Mouse (Mus musculus) limb, embryonic 13.5 days (tissue): ENCODE measurements at regions not wholly inside any gene's neighbourhood (a gene's known extent, or its start where the extent isn't known, plus 50 kb on each side); places are given as distances from the start of the nearest gene placed in this dataset.

Source experiments
- ATAC-seq: fragments of 200-750 bp; cut with Nextera tagmentation; 2 replicates; pipeline ENCODE4 v1.8.0; 2017; ENCODE audit warnings: low read depth, moderate number of reproducible peaks, moderate TSS enrichment; ENCODE audit not compliant: low FRiP score
- H3K27ac ChIP-seq: fragments of 300-500 bp; sonication (generic); 2 replicates; pipeline ENCODE4 v1.5.1; 2015; ENCODE audit warnings: inconsistent platforms, mild to moderate bottlenecking, moderate library complexity
- H3K27me3 ChIP-seq: fragments of 300-500 bp; sonication (generic); 2 replicates; pipeline ENCODE4 v1.6.1; 2015; ENCODE audit warnings: mild to moderate bottlenecking, inconsistent platforms
- H3K36me3 ChIP-seq: fragments of 300-500 bp; sonication (generic); 2 replicates; pipeline ENCODE4 v1.6.1; 2015; ENCODE audit warnings: inconsistent platforms, mild to moderate bottlenecking, moderate library complexity
- H3K4me1 ChIP-seq: fragments of 300-500 bp; sonication (generic); 2 replicates; pipeline ENCODE4 v1.6.1; 2015; ENCODE audit warnings: inconsistent platforms
- H3K4me2 ChIP-seq: fragments of 300-500 bp; sonication (generic); replicated peaks from 2 replicates; pipeline ENCODE4 v1.6.1; 2015; ENCODE audit warnings: inconsistent platforms, mild to moderate bottlenecking, moderate library complexity
- H3K4me3 ChIP-seq: fragments of 300-500 bp; sonication (generic); 2 replicates; pipeline ENCODE4 v1.5.1; 2015; ENCODE audit warnings: moderate library complexity, mild to moderate bottlenecking, inconsistent platforms
- H3K9ac ChIP-seq: fragments of 300-500 bp; sonication (generic); 2 replicates; pipeline ENCODE4 v1.6.1; 2015; ENCODE audit warnings: mild to moderate bottlenecking, inconsistent platforms
- H3K9me3 ChIP-seq: fragments of 300-500 bp; sonication (generic); 2 replicates; pipeline ENCODE4 v1.6.1; 2016; ENCODE audit warnings: inconsistent platforms
- WGBS: fragments of 180-500 bp; shearing (Covaris S2); methylation state at CpG from one replicate; pipeline ENCODE4 v1.1.7; 2015; 5-methylcytosine and 5-hydroxymethylcytosine counted together

DNA sequence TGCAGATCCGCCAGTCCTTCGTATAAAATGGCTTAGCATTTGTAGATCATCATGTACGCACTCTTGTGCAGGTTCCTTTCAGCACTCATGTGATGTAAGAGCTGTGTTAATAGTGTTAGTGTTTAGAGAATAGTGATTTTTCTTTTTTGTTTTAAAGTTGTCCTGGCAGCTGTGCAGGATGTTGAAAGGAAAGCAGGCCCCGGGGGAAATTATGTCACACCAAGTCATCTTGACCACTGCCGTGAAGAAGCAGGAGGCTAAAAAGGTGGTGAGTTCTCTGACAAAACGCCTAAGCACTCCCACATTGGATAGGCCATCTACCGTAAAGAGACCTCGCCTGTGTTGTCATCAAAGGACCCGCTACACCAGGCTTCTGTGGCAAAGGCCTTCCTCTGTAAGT lies 161.1 kb downstream of the Tle3 start:
- H3K9ac ChIP-seq, result no peak overlapping the region
- H3K9me3 ChIP-seq, result no peaks in the 10 kb centered on the region
- H3K4me3 ChIP-seq, result no peak overlapping the region
- peaks cover 26% of the 10 kb centered on the region for H3K4me1 ChIP-seq
- H3K4me2 ChIP-seq, result no peak overlapping the region
- no peak for ATAC-seq
- no peak overlapping the region for H3K27ac ChIP-seq
- no peaks in the 10 kb centered on the region for H3K27me3 ChIP-seq
- 71% methylated on average over 9 of the region's 9 CpGs for WGBS
- no peaks in the 10 kb centered on the region for H3K36me3 ChIP-seq

DNA sequence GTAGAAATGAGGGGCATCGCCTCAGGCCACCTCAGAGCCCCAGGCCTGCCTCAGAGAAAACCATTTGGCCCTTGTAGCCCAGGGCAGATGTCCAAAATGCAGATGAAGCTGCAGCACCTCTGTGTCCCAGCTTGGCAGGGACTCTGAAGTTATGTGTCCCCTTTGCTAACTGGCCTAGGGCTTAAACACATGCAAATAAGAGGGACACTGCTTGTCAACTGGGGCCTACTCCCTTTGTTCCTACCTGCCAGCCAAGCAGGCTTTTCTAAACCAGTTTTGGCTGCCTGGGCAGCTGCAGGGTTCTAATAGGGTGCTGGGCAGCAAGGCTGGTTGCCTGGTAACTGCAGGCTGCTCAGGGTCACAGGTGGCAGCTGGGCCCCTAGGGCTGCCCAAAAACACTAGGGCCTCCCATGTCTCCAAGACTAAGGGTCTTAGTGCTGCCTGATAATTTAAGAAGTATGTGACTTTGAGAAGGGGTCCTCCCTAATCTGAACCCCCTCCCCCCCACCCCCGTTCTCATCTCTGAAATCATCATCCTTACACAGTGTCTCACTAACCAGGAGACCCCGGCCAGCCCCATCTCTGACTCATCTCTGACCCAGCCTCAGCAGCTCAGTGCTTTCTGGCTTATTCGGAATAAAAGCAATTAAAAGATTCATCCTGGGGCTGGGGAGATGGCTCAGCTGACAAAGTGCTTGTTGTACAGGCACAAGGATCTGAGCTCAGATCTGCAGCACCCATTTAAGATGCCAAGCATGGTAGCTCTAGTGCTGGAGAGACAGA lies 158.3 kb downstream of the Tle3 start:
- Histone ChIP-seq H3K4me2 (no peak overlapping the region), H3K27ac (no peak overlapping the region), H3K4me3 (no peak overlapping the region), H3K27me3 (no peaks in the 10 kb centered on the region), H3K36me3 (no peaks in the 10 kb centered on the region), H3K9ac (no peak overlapping the region), H3K9me3 (no peaks in the 10 kb centered on the region), H3K4me1 (peaks cover 28% of the 10 kb centered on the region)
- 41% methylated on average over 4 of the region's 4 CpGs for WGBS
- ATAC-seq, result no peak

DNA sequence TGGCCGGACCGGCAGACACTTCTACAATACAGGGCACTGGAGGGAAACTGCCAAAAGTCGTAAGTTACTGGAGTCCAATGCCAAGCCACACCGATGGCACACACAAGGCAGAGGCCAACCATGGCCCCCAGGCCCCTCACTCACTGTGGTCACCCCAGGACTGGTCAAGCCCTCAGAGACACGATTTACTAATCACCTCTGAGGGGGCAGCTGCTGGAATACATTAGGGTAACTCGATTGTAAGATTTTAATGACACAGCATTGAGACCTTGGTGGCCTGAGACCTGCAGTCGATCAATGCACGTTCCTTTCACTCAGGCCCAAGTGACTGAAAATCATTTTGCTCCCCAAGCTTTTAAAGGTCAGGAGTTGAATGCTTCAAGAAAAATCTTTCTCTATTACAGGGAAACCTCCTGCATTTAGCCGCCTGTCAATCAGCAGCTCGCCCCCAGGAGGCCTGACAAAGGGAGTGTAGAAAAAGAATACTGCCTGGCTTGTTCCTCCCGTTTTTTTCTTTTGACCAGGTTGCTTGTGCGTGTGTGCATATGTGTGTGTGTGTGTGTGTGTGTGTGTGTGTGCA lies 156.2 kb downstream of the Tle3 start:
- WGBS, result 42% methylated on average over 12 of the region's 12 CpGs
- no peak for ATAC-seq
- Histone ChIP-seq H3K4me2 (no peak overlapping the region), H3K9me3 (no peaks in the 10 kb centered on the region), H3K36me3 (no peaks in the 10 kb centered on the region), H3K27me3 (no peaks in the 10 kb centered on the region), H3K4me3 (no peak overlapping the region), H3K27ac (no peak overlapping the region), H3K4me1 (peaks cover 28% of the 10 kb centered on the region), H3K9ac (no peak overlapping the region)

DNA sequence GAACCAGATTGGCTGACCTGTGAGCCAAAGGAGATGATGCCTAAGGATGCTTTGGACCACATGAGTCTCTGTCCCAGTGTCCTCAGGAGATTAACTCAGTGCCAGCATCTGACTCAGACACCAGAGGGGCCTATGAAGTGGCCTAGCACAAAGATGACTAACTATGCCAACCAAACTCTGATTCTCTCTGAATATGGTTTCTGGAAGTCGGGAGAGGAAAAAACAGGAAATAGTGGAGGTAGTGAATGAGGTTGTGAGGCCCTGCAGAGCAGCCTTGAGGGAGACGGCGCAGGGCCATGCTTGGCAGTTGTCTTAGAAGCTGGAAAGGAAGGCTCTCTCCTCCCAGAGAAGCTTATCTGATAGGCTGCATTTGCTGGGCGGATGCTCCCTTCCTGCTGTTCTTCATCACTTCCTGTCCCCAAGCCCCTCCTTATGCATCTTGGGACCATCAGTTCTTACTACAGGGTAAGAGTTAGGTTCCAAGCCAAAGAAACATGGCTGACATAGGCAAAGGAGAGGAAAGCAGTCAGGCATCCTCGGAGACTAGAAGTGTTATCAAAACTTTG lies 155.4 kb downstream of the Tle3 start:
- no peak for ATAC-seq
- H3K4me1 ChIP-seq, result peaks cover 28% of the 10 kb centered on the region
- no peaks in the 10 kb centered on the region for H3K36me3 ChIP-seq
- H3K27me3 ChIP-seq, result no peaks in the 10 kb centered on the region
- H3K4me3 ChIP-seq, result no peak overlapping the region
- H3K4me2 ChIP-seq, result no peak overlapping the region
- H3K9me3 ChIP-seq, result peaks cover 5% of the 10 kb centered on the region
- no peak overlapping the region for H3K9ac ChIP-seq
- 79% methylated on average over 5 of the region's 5 CpGs for WGBS
- no peak overlapping the region for H3K27ac ChIP-seq

DNA sequence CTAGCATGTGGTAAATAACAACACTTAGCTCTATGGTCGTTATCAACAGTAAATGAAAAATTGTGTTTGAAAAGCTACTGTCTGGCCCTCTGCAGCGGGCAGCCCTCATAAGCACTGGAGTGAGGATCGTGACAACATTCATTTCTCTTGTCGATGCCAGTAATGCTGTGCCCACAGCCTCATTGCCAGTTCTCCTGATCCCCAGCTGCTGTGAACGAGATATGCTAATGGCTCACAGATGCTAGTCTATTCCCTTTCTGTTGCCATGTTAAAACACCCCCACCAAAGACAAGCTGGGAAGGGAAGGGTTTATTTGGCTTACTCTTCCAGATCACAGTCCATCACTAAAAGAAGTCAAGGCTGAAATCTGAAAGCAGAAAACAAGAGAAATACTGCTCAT lies 148.0 kb downstream of the Tle3 start:
- H3K4me3 ChIP-seq, result no peak overlapping the region
- peaks cover 6% of the 10 kb centered on the region for H3K9me3 ChIP-seq
- H3K27me3 ChIP-seq, result no peaks in the 10 kb centered on the region
- H3K36me3 ChIP-seq, result no peaks in the 10 kb centered on the region
- no peak overlapping the region for H3K9ac ChIP-seq
- no peak for ATAC-seq
- no peak overlapping the region for H3K27ac ChIP-seq
- WGBS, result 82% methylated on average over 5 of the region's 5 CpGs
- no peak overlapping the region for H3K4me2 ChIP-seq
- H3K4me1 ChIP-seq, result no peaks in the 10 kb centered on the region

DNA sequence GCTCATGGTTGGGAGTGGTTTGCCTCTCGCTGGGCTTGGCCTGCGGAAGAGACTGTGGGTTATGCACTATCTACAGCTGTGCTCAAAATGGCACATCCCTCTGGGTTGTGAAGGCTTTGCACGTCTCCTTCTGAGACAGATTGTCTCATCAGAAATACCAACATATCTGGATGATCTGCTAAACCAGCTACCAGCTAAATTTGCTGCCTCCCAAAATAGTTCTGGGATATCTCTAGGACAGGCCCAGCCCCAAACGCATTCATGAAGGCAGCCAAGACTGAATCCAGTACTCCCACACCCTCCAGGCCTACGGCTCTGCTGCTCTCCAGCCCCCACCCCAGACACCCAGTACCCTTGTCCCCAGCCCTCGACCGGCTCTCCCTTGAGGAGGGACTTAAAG lies 145.7 kb downstream of the Tle3 start:
- Histone ChIP-seq H3K27me3 (no peaks in the 10 kb centered on the region), H3K9me3 (peaks cover 4% of the 10 kb centered on the region), H3K36me3 (no peaks in the 10 kb centered on the region), H3K4me2 (no peak overlapping the region), H3K9ac (no peak overlapping the region), H3K27ac (no peak overlapping the region), H3K4me3 (no peak overlapping the region), H3K4me1 (no peaks in the 10 kb centered on the region)
- ATAC-seq, result no peak
- 86% methylated on average over 7 of the region's 7 CpGs for WGBS

DNA sequence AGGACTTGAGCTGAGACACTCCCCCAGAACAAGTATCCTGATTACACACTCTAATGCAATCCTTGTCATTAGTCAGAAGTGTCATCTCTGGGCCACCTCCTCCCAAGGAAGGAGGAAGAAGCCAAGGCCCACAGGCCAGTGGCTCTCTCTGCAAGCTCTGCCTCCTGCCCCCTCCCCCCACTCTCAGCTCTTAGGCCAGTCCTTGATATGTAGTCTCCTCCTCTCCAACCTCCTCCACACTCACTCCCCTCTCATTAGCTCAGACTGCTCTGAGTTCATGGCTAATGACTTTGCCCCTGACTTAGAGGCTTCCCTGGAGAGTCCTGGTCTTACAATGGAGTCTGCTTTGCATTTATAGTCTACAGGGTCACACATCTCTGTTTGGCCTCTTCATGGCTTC lies 139.3 kb downstream of the Tle3 start:
- Histone ChIP-seq H3K4me3 (no peak overlapping the region), H3K27me3 (peaks cover 20% of the 10 kb centered on the region), H3K9me3 (no peaks in the 10 kb centered on the region), H3K4me1 (peaks cover 24% of the 10 kb centered on the region), H3K36me3 (no peaks in the 10 kb centered on the region), H3K27ac (no peak overlapping the region), H3K4me2 (no peak overlapping the region), H3K9ac (no peak overlapping the region)
- ATAC-seq, result no peak

DNA sequence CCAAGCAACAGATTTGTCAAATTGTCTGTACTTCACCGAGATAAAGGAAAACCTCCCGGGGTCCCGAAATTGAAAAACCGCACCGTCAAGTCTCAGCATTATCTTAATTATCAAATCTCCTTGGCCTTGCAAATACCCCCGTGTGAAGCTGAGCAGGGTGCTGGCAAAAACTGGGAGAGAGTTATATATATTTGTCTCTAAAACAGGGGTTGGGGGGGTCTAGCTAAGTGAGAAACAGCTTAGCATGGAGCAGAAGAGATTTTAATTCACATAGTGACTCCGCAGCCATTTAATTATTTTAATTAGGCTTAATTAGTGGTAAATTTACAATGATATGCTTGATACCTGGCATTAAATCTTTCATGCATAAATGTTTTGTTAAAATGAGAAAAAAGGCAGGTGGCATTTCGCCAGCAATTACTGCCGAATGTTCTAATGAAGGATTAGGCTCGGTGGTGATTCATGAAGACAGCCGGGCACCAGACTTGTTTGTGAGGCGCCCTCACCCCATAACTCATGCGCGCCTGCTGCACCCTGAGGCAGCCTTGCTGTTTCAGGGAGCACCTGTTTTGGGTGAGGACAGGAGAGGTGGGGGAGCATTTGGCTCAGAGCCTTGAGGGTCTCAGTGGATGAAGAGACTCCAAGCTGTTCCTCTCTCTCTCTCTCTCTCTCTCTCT lies 138.2 kb downstream of the Tle3 start:
- ATAC-seq, result no peak
- Histone ChIP-seq H3K4me2 (peak overlapping the region; percentile 47), H3K9ac (no peak overlapping the region), H3K9me3 (no peaks in the 10 kb centered on the region), H3K4me1 (peaks cover 24% of the 10 kb centered on the region), H3K27me3 (peaks cover 20% of the 10 kb centered on the region), H3K27ac (no peak overlapping the region), H3K36me3 (no peaks in the 10 kb centered on the region), H3K4me3 (no peak overlapping the region)
- 11% methylated on average over 14 of the region's 14 CpGs for WGBS

DNA sequence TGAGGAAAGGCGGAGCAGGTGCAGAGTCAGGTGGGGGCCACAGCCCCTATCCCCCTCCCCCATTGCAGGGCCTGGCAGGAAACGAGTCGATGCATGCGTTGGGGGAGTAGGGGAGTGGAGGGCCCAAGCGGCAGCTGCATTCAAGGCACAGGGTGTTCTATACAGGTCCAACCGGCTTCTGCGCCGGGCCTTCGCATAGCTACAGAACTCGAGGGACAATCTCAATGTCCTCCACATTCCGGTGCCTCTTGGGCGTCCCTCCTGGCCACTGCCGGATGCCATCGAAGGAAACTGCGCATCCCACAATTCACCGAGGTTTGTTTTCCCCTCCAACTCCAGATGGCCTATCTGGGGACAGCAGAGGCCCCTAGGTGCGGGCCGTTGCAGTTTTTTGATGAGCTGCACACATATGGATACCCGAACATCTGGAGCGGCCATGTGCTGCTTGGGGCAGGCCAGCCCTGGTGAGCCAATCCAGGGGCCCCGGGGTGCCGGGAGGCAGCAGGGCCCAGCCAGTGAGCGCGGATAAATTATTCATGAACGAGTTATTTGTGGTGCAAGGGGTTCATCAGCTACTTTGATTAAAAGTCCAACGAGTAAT lies 137.5 kb downstream of the Tle3 start:
- WGBS, result 7% methylated on average over 26 of the region's 26 CpGs
- Histone ChIP-seq H3K36me3 (no peaks in the 10 kb centered on the region), H3K27me3 (peaks cover 20% of the 10 kb centered on the region), H3K4me1 (peaks cover 24% of the 10 kb centered on the region), H3K9ac (no peak overlapping the region), H3K4me3 (peak overlapping the region; percentile 3; the same call in 1 of the 2 replicates), H3K4me2 (peak overlapping the region; percentile 47), H3K27ac (no peak overlapping the region), H3K9me3 (no peaks in the 10 kb centered on the region)
- ATAC-seq, result peak; percentile 48

DNA sequence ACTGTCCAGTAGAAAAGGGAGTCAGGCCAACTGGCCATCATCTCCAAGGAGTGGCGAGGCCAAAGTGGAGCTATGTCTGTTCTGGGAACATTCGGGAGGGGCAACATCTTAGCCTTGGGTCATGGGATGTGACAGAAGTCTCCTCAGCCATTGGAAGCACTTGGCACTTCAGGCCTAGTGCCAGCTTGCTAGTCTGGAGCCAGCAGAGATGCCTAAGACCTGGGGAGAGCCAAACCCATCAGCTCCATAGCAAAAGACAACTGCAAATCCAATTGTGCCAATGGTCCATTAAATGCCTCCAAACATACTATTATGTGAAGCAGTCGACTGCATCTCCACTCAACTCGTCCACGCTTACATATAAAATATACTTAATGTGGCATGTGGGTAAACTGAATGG lies 136.9 kb downstream of the Tle3 start:
- no peak for ATAC-seq
- no peaks in the 10 kb centered on the region for H3K9me3 ChIP-seq

DNA sequence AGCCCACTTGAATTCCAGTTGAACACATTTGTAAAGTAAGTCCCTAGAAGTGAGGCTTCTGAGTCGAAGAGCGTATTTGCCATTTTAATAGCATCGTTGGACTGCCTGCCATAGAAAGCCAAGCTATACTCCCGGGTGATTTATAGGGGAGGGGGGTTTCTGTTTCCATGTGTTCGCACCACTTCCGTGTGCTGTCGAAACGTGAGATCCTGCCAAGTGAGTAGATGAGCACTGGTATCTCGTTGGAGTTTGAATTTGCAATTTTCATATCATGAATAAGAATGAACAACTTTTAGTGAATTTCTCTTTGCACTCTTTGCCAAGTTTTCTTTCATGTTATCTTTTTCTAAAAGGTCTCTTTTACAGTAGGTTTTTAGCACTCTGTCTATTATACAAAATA lies 128.7 kb downstream of the Tle3 start:
- Histone ChIP-seq H3K9me3 (no peaks in the 10 kb centered on the region), H3K4me2 (no peak overlapping the region), H3K36me3 (no peaks in the 10 kb centered on the region), H3K4me3 (no peak overlapping the region), H3K27ac (no peak overlapping the region), H3K27me3 (no peaks in the 10 kb centered on the region), H3K9ac (no peak overlapping the region), H3K4me1 (no peaks in the 10 kb centered on the region)
- WGBS, result 60% methylated on average over 9 of the region's 9 CpGs
- no peak for ATAC-seq

More for the DNA sequence above, 136.9 kb downstream of the Tle3 start:
- Histone ChIP-seq H3K4me2 (no peak overlapping the region; the same call in 1 of the 2 replicates), H3K27me3 (peaks cover 20% of the 10 kb centered on the region), H3K9ac (no peak overlapping the region), H3K4me1 (peaks cover 24% of the 10 kb centered on the region), H3K36me3 (no peaks in the 10 kb centered on the region), H3K27ac (no peak overlapping the region), H3K4me3 (no peak overlapping the region)
- 71% methylated on average over 5 of the region's 5 CpGs for WGBS

DNA sequence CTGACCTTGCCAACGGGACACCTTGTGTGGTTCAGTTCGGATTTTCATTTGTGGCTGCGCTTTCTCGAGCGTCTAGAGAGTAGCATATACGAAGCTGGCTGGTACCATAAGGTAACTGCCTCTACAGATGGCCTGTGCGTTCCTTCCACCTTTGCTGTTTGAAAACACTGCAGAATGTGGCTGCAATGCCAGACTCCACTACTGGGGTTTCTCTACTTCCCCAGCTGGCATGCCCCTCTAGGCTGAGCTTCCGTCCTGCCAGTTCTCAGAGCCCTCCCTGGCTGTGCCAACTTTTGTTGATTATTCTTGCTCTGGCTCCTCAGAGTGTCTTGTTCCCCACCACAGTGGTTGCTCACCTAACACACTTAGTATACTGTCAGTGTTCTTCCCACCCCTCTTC lies 120.7 kb downstream of the Tle3 start:
- 57% methylated on average over 8 of the region's 8 CpGs for WGBS
- ATAC-seq, result no peak
- 0 out of 2 replicates have a peak, but pooled peaks cover 3% of the 10 kb centered on the region for H3K27me3 ChIP-seq
- H3K4me1 ChIP-seq, result no peaks in the 10 kb centered on the region
- H3K4me2 ChIP-seq, result no peak overlapping the region
- H3K9me3 ChIP-seq, result no peaks in the 10 kb centered on the region
- no peak overlapping the region for H3K27ac ChIP-seq
- no peak overlapping the region for H3K9ac ChIP-seq
- H3K36me3 ChIP-seq, result no peaks in the 10 kb centered on the region
- H3K4me3 ChIP-seq, result no peak overlapping the region
